Mouse (Mus musculus) frontal cortex, postnatal 10 days (tissue): ENCODE measurements around the gene Ndc80.
"Not testable (repeated sequence)": the region's sequence is repeated elsewhere in the genome, so short reads cannot be mapped to it uniquely, and the experiment has no call there.

Source experiments
- DNase-seq, 2 experiments: peaks; one replicate each; pipeline ENCODE4 v3.0.0; 2022; ENCODE audit warnings: low spot score in 2 of 2, mixed read lengths in 1 of 2

The Ndc80 gene

DNA sequence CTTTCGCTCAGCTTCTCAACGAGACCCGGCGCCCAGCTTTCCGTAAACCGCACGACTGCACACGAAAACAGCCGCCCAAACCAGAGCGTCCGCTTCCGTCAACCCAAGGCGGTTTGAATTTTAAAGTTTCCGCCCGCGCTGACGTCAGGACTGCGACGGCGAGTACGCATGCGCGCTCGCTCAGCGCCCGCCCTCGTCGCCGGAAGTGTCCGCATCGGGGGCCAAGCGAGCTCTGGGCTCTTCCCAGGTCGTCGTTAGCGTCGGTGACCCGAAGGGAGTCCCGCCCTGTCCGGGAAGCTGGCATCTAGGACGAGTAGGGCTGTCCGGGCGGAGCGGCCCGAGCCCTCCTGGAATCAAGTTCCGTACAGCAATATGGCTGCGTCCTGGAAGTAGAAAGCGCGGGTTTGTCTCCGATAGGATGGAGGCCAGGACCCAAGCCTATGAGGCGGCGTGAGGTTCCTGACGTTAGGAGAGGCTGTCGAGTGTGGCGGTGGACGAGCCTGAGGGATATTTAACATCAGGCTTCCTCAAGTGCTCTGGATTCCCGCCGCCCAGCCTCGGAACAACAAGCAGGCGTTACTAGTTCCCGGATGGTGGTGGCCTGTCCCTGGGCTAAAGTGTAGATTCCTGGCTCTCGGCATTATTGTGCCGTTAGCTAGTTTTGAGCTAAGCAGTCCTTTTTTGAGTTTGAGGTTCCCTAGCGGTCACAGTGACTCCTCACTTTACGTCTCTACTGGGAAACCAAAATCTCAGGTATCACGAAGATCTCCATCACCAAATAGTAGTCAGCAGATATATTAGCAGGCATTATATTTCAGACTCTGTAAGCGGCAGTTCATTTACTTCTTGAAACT, at the start of gene Ndc80:
TSS of gene Ndc80 (minus strand) at position 147 of the 854 bp plus-strand sequence.
- peak; percentile 86 to 88 for DNase-seq

DNA sequence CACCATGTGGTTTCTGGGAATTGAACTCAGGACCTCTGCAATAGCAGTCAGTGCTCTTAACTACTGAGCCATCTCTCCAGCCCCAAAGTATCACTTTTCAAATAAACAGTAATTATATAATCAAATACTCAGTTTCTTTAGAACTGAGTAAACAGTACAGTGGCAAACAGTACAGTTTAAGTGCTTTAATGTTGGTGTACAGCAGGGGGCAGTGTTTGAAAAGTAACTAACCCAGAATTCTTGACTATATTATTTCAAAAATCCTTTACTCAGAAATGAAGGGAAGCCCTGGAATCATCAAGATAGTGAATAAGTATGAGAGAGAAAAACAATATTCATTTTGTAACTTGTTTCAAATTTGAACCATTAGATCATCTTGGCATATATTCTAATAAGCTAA, 35.0 kb upstream of the Ndc80 start:
- DNase-seq = no peak

DNA sequence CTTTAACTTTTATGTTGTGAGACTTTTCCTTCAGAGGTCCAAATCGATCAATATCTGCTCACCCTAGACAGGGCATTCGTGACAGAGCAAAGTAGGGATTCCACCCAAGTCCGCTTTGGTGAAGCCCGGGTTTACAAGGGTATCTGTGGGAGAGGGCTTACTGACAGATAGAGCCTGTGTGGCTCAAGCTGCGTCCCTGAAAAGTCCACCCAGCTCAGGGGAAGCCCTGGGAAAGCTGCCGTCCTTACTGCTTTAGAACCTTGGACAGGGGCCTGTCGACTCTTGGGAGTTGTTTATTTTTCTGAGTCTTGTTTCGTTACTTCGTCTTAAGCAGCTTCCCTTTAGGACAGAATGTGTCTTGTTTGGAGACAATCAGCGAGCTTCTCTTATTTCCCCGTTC, 26.2 kb upstream of the Ndc80 start:
- no peak for DNase-seq

DNA sequence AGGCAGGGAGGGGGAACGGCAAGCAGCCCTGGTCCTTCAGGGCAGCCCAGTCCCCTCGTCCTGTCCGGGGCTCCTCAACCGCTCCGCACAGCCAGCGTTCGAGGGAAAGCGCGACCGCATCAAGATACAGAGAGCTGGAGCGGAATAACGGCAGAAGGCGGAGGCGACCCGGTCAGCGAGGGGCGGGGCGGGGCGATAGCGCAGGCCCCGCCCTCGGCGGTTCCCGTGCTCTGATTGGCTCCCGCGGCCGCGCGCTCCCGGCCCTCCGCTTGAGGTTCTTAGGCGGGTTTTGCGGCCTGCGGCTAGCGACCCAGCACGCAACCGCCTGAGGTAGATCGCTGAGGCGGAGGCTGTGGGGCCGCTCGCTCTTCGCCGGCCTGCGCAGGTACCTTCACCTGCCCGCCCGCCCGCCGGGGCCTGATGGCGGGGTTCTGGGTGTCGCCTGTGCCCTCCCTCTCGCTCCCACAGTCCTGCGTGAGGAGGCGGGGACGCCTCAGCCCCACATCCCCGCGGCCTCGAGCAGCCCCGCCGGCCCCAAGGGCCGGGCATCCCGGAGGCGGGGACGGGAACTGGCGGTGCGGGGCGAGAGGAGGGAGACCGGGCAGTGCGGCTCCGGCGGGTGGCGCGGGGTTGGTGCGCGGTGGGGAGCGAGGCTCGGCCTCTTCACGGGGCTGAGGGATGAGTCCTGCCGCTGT, 25.2 kb upstream of the Ndc80 start, which contains the start of gene Spdya:
TSS of gene Spdya (plus strand) at position 305 of the 695 bp plus-strand sequence.
- peak; percentile 48 to 80 for DNase-seq

DNA sequence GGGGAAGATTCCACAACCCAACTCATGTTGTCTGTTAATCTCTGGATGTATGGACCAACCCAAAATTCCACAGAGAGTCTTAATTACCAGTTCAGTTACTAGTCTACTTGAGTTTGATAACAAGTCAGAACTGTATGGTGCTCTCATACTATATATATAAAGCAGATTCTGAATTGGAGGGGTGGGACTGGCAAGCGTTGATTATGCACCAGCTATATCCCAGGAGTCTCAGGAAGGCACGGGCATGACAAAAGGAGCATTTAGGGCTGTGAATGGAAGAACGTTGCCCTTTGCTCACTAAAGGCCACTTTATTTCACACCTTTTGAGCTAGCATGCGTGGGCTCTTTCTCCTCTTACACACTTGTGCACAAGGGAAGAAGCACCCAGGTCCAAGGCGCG, 24.7 kb upstream of the Ndc80 start:
- no peak for DNase-seq

DNA sequence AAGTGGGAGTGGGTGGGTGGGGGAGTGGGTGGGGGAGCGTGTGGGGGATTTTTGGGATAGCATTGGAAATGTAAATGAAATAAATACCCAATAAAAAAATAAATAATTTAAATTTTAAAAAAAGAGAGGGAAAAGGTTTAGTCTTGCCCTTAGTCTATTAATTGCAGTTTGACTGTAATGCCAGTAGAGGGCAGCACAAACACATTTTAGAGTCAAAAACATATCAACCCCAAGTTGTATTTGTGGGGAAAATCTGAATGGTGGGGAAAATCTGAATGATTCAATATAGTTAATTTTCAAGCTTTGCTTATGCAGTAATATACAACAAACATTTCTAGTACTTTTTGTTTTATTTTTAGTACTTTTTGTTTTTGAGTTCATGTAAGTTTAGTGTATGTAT, 21.9 kb upstream of the Ndc80 start:
- DNase-seq = no peak

DNA sequence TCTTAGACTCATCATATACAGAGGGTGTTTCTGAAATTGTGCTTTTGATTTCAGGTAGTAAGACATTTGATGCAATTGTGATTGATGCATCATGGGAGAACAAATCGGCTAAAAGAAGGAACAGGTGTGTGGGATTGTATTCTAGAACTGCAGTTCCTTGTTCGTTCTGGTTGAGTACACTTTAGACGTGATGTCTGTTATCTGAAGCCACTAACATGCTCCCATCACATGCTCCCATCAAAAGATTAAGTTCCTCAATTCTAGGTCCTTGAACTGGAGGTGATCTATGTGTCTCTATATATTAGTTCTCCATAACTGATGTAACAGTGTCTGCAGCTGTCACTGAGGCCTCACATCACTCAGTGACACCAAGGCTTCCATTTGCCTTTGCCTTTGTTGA, 10.5 kb upstream of the Ndc80 start:
- DNase-seq = no peak

DNA sequence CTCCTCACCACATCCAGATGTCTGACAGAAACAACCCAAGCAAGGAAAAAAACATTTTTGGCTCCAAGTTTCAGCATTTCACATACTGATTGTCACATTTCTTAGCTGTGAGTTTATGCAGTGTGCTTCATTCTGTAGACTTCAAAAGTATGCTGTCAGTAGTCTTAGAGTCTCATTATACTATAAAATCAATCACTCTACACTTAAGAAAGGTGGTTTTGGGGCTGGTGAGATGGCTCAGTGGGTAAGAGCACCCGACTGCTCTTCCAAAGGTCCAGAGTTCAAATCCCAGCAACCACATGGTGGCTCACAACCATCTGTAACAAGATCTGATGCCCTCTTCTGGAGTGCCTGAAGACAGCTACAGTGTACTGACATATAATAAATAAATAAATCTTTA, 8.9 kb upstream of the Ndc80 start:
- DNase-seq = not testable (repeated sequence)

DNA sequence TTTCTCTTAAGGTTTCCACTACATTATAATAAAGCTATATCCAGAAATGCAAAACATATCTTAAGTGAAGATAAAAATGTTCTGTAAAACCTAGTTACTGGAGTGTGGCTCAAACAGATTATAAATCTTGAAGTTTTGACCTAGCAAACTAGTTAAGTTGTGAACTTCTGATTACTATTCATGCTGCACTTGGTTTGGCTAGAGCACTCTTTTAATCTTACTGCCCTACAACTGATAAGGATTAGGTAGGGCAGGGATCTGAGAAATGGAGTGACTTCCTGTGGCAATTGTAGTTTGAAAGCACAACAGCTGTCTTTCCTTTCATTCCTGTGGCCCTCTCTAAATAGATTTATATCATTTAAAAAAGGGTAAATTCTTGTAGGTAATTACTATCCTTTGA, 1.4 kb upstream of the Ndc80 start:
- DNase-seq = no peak

DNA sequence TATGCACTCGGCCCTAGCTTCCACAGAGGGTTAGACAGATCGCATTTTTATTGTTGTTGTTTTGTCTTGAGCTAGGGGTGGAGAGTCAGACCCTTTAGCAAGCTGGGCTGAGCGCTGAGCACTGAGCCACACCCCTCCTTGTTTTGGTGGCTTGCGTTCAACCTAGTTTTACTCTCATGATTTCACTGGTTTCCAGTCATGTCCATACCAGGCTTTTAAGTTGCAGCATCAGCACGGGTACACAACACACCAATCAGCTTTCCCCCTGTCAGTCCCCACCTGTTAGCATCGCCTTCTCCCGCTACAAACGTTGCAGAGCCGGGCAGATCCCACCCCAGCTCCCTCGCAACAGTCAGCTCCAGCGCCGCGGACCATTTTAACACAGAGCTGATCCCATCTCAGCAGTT, 352 bp downstream of the Ndc80 start:
- DNase-seq = no peak

DNA sequence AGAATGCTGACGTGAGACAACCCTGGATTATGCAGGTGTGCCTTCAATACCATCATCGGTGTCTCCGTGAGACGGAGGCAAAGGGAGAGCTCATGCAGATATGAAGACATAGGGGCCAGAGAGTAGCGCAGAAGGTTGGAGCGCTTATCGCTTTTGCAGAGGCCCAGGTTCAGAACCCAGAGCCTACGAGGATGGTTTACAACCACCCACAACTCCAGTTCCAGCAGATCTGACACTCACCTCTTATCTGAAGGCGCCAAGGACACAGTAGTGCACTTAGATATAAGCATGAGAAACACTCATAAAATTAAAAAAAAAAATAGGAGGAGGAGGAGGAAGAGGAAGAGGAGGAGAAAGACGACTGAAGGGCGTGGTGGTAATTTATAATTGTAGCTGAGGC, 16.4 kb downstream of the Ndc80 start:
- DNase-seq = no peak

DNA sequence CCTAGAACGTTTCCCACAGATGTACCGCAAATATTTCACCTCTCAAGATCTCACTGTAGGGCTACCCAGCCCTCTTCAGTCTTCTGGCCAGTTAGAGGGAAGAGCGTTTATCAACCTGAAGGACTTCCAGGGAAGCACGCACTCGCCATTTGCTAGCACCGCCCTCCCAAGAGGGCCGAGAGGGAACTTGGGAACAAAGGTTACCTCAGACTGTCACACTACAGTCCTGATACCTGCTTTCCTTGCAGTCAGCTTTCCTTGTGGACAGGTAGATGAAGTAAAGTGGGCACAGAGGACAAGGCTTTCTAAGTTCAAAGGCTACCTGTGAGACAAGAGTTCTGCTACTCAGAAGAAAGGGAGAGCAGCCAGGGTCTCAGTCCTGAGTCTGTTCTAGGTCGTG, 19.8 kb downstream of the Ndc80 start:
- DNase-seq = no peak

DNA sequence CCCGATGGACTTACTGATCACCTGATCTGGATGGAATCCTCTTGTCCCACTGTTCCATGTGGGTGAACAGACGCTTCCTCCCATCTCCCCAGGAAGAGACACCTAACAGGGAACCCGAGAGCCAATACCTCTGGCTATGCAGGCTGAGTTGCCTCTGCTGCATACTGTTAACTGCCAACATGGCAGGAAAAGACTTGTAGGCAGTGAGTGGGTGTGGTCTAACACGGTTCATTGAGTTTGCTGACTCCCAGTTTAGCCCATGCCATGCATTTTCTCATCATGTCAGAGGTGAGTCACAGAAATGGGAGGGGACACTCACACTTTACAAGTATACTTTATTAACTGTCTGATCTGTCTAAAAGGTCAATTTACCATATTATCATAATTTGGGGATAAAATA, 30.9 kb downstream of the Ndc80 start:
- DNase-seq = no peak

DNA sequence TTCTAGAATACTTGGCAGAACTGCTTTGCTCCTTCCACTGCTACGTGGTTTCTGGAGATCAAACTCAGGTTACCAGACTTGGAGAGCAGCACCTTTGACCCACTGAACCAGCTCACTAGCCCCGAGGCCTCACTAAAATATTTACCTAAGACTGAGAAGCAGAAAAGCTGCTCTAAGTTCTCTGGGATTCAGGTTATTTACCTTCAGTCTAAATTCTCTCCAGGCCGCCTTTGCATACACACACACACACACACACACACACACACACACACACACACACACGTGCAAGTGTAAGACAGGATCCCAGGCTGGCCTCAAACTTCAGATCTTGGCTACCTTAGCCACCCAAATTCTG, 35.3 kb downstream of the Ndc80 start:
- DNase-seq = no peak

DNA sequence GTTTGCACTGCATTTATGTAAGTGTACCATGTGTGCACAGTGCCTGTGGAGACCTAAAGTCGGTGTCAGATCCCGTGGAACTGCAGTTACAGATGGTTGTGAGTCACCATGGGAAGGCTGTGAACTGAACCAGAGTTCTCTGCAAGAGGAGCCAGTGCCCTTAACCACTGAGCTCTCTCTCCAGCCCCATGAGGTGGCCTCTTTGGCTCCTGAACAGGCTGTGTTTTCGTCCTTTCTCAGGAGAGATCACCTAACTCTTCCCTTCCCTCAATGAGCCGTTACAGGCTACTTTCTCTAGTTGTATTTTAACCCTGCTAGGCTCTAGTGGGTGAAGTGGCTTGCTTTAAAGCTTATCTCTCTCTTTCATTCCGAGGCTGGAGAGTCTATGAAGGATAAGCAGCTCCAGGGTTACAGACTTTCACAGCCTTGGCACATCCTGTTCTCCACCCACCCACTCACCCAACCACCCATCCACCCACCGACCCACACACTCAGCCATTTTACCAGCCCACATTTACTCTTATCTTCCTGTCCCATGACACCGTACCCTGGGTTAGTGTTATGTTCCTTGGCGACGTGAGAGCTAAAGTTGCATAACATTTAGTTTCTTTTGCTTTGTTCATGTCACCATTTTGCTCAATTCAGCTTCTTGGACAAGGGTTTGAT, 35.9 kb downstream of the Ndc80 start:
- no peak for DNase-seq

DNA sequence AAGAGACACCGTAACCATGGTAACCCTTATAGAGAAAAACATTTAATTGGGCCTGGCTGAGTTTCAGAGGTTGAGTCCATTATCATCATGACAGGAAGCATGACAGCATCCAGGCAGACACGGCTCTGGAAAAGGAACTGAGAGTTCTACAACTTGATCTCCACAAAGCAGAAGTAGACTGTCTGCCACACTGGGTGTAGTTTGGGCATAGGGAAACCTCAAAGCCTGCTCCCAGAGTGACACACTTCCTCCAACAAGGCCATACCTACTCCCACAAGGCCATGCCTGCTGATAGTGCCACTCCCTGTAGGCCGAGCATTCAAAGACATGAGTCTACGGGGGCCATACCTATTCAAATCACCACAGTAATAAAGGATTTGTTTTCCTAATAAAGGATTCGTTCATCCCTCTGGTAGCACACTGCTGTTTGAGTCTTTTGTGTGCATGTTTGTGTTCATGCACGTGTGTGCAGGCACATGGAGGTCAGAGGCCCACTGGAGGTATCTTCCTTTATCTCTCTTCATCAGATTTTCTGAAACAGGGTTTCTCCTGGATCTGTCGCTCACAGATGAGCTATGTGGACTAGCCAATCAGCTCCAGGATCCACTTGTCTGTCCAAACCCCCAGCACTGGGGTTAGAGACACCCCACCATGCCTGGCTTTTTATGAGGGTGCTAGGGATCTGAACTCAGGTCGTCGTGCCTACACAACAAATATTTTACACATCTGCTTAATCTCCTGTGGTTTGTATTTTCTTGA, 36.8 kb downstream of the Ndc80 start:
- DNase-seq = no peak

DNA sequence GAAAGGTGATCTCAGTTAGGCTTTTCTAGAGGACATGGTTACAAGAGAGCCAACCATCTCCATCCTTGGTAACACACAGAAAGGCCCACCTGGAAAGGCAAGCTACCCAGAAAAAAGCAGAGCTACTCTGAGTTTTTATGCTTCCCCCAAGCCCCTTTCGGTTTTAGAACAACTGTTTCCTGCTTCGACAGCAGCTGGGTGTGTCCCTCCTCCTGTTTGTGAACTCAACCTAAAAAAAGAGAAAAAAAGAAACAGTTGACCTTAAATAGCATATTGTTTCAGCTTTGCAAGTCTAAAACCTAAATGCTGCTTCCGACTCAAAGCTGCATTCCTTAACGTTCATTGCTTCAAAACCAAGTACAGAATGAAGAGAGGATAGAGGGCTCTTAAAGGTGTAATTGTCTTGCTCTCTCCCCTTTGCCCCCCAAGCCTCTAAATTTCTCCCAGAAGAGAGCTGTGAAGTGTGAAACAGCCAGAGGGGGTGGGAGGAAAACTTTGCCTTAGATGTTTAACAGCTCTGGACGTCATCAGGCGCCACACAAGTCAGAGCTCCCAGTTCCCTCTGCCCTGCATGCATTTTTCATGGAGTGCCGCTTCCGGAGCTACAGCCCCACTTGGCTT, 40.3 kb downstream of the Ndc80 start:
- no peak for DNase-seq

DNA sequence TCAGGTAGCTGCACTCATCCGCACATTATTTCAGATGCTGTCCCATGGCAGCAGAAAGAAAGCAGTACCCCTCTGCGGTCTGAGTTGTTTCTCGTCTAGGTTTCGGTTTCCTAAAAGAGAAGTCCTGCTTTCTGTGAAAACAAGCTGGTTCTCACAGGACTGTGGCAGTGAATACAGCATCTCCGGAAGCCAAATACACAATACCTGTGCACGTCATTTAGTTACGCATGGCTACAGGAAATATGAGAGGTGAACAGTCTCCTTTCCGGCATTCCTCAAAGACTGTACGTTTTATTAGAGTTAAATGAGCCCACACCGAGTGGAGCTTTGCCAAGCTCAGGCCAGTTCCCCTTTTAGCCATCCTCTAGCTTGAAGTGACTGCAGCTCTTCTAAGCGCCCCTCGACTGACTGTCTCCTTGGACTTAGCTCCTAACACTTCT, 40.8 kb downstream of the Ndc80 start:
- no peak for DNase-seq

DNA sequence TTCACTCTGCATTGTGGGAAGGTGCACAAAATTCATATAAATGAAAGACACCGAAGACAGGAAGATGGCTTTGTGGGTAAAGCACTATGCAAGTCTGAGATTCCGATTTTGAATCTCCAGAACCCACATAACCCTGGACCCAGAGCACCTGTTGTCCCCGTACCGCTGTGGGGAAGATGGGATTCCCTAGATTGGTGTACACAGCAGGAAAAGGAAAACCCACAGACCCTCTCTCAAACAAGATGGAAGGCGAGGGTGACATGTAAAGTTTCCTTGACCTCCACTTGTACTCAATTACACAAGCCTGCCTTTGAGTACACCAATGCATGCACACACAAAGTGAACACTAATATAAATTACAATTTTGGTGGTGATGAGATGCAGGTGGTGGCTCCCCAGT, 41.9 kb downstream of the Ndc80 start:
- no peak for DNase-seq

DNA sequence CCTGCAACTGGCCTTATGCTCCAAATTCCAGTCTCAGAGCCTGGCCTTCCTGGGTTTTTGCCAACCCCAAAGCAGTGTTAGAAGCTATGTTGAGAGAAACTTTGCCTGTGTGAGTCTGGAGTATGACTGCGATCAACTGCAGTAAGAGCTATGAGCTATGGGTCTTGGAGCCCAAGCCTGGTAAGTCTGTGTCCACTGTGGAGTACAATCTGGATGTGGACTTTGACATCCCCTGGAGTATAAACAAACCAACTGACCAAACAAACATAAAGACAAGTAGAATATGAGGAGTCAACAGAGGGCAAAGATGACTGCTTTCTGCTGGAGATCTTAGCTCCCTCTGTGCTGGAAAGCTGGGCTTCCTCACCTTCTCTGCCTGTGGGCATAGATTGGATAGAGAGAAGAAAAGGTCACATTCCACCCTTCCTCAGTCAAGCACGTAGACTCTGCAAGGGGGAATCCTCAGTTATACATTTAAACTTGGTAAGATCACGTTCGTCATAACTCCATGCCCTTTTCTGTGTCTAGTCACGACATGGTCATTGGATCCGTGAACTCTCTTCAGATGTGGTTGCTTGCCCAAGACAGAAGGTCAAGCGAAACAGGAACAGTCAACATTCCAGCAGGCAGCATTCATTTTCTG, 43.1 kb downstream of the Ndc80 start:
- DNase-seq = no peak

DNA sequence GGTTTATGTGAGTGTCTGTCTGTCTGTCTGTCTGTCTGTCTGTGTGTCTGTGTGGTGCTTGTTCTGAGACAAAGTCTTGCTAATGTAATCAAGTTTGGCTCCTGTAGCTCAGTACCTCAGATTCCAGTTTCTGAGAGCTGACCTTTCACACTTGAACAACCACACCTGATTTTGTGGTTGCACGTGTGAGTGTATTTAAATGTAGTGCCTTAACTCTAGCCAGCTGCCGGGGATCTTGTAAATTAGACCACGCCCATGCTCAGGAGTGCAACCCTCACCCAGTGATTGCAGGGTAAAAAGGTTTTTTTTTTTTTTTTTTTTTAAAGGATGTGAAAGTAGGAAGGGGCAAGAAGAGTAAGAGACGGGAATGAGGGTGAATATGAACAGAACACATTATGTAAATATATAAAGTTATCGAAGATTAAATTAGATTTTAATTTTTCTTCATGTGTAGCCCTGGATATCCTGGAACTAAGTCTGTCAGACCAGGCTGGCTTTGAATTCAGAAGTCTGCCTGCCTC, 47.2 kb downstream of the Ndc80 start:
- DNase-seq = no peak
